In the genomic region with DNA sequence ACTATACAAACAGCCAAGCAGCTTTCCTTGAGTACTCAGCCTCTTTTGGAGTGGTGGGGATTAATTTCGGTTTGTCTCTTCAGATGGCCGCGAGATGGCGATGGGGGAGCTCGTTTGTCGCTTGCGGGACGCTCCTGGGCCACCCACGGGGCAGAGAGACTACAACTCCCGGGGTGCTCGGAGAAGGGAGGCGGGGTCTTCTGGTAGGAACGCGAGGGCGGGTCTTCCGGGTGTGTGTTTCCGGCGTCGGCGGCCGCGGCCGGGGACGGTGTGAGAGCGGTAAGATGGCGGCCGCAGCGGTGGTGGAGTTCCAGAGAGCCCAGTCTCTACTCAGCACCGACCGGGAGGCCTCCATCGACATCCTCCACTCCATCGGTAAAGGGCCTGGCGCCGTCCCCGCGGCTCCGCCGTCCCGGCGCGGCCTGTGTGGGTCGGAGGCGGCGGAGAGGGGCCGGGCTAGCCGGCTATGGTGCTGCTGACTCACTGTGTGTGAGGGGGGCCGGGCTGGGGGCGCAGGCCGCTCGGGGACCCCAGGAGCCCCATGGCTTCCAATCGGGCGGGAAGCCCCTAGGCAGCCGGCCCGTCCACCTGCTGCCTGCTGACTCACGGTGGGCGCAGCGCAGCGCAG, we compare ENCODE assay signal across 7 mouse cellular contexts. TPM values are rescaled to one million over a fixed set of nuclear protein-coding genes. Genes with fewer than 3 reads are reported as not detected.
DNase-seq lines count a peak whose midpoint lies in the region; ATAC-seq and TF ChIP-seq lines count a peak whose summit lies in the region.

TSS of gene Psmd11 (plus strand) at position 235 of the 628 bp plus-strand sequence.

- peak; percentile 96 for DNase-seq in adrenal gland, postnatal 10 days
- peak; percentile 97 for DNase-seq in embryonic facial prominence, embryonic 10.5 days (ENCODE audit: low spot score)
- DNase-seq in gonadal fat pad, adult 2 months (ENCODE audit: low read depth) = peak; percentile 71
- DNase-seq in left cerebral cortex, postnatal 4 days = peak; percentile 99

- peak; percentile 83 for TF ChIP-seq CTCF in intestine, postnatal 0 days (IDR thresholded peaks at IDR 0.05; ENCODE audit: low read depth)
- TF ChIP-seq CTCF in small intestine, adult 2 months (IDR thresholded peaks at IDR 0.05; ENCODE audit: extremely low read depth, insufficient read length, insufficient replicate concordance, low read depth, low read length) = peak; percentile 66; the same call in 1 of the 2 replicates

- TF ChIP-seq POLR2A in small intestine, adult 2 months (IDR thresholded peaks at IDR 0.05; ENCODE audit: low read depth, low read length) = peak; percentile 68; the same call in 1 of the 2 replicates

- intact Hi-C loops in left cerebral cortex, postnatal 4 days (cut with DNase I) = loop anchor here (5.0 kb wide), 1 partner anchor 244 kb away; no protein-coding TSS in a partner anchor

- H3K36me3 ChIP-seq in embryonic facial prominence, embryonic 10.5 days (replicated peaks) = peaks cover 19% of the 10 kb centered on the region
- H3K36me3 ChIP-seq in intestine, postnatal 0 days (ENCODE audit: control insufficient read depth, insufficient read depth) = peaks cover 13% of the 10 kb centered on the region
- peaks cover 18% of the 10 kb centered on the region for H3K36me3 ChIP-seq in midbrain, embryonic 12.5 days
- H3K36me3 ChIP-seq in small intestine, adult 2 months (ENCODE audit: control insufficient read depth, insufficient read depth, low read length) = peaks cover 13% of the 10 kb centered on the region

- H3K4me3 ChIP-seq in embryonic facial prominence, embryonic 10.5 days = peak within 1 kb of the TSS; percentile 94
- H3K4me3 ChIP-seq in intestine, postnatal 0 days (ENCODE audit: low read depth, low read length) = peak within 1 kb of the TSS; percentile 99
- H3K4me3 ChIP-seq in midbrain, embryonic 12.5 days = peak within 1 kb of the TSS; percentile 100
- H3K4me3 ChIP-seq in small intestine, adult 2 months (ENCODE audit: low read depth, low read length) = peak within 1 kb of the TSS; percentile 74

- peak within 1 kb of the TSS; percentile 97 for H3K27ac ChIP-seq in embryonic facial prominence, embryonic 10.5 days (replicated peaks)
- H3K27ac ChIP-seq in intestine, postnatal 0 days (ENCODE audit: low read depth, low read length) = peak within 1 kb of the TSS; percentile 87
- H3K27ac ChIP-seq in midbrain, embryonic 12.5 days (replicated peaks) = peak within 1 kb of the TSS; percentile 90
- peak within 1 kb of the TSS; percentile 41; the same call in 1 of the 2 replicates for H3K27ac ChIP-seq in small intestine, adult 2 months (ENCODE audit: insufficient read depth, low read depth, low read length)

- peak within 1 kb of the TSS; percentile 70 for H3K4me2 ChIP-seq in intestine, postnatal 0 days (replicated peaks; ENCODE audit: low read depth)
- peak within 1 kb of the TSS; percentile 76 for H3K4me2 ChIP-seq in midbrain, embryonic 12.5 days (replicated peaks)

- peaks cover 13% of the 10 kb centered on the region for H3K4me1 ChIP-seq in embryonic facial prominence, embryonic 10.5 days
- H3K4me1 ChIP-seq in intestine, postnatal 0 days (replicated peaks; ENCODE audit: control insufficient read depth, insufficient read depth, low read length) = no peaks in the 10 kb centered on the region
- peaks cover 9% of the 10 kb centered on the region for H3K4me1 ChIP-seq in midbrain, embryonic 12.5 days
- peaks cover 4% of the 10 kb centered on the region for H3K4me1 ChIP-seq in small intestine, adult 2 months (ENCODE audit: control insufficient read depth, insufficient read depth, insufficient read length, low read length)

- under 1% methylated on average over 58 of the region's 58 CpGs for WGBS in embryonic facial prominence, embryonic 10.5 days
- WGBS in intestine, postnatal 0 days = under 1% methylated on average over 57 of the region's 58 CpGs
- under 1% methylated on average over 57 of the region's 58 CpGs for WGBS in midbrain, embryonic 12.5 days
- under 1% methylated on average over 57 of the region's 58 CpGs for WGBS in small intestine, adult 2 months

- peak; percentile 98 for ATAC-seq in intestine, postnatal 0 days
- peak; percentile 100 for ATAC-seq in midbrain, embryonic 12.5 days (ENCODE audit: low FRiP score, low read depth)

- peak within 1 kb of the TSS; percentile 97 for H3K9ac ChIP-seq in intestine, postnatal 0 days (ENCODE audit: low read depth, low read length)
- H3K9ac ChIP-seq in midbrain, embryonic 12.5 days (replicated peaks) = peak within 1 kb of the TSS; percentile 97

- no peaks in the 10 kb centered on the region for H3K9me3 ChIP-seq in embryonic facial prominence, embryonic 10.5 days
- no peaks in the 10 kb centered on the region for H3K9me3 ChIP-seq in intestine, postnatal 0 days (ENCODE audit: control insufficient read depth)
- no peaks in the 10 kb centered on the region for H3K9me3 ChIP-seq in midbrain, embryonic 12.5 days

- H3K27me3 ChIP-seq in embryonic facial prominence, embryonic 10.5 days (replicated peaks; ENCODE audit: low read depth, poor library complexity, severe bottlenecking) = no peaks in the 10 kb centered on the region
- H3K27me3 ChIP-seq in intestine, postnatal 0 days (replicated peaks; ENCODE audit: control insufficient read depth, insufficient read depth, low read length) = no peaks in the 10 kb centered on the region
- H3K27me3 ChIP-seq in midbrain, embryonic 12.5 days = no peaks in the 10 kb centered on the region
- H3K27me3 ChIP-seq in small intestine, adult 2 months (ENCODE audit: control insufficient read depth, insufficient read depth, low read length) = no peaks in the 10 kb centered on the region

RNA-seq across cellular contexts. Expression of gene Psmd11, which starts in this region (rescaled TPM):
- total RNA-seq in adrenal gland, postnatal 10 days (2021) = 100 to 1,000 TPM; 108 to 118 TPM
- 387 and 388 TPM in 2 replicates for polyA plus RNA-seq in embryonic facial prominence, embryonic 10.5 days (2016; fragmentation: Nextera tagmentation; extraction: Ambion mirVana)
- 46.5 and 57.1 TPM in 2 replicates for polyA plus RNA-seq in gonadal fat pad, adult 2 months (2012; rRNA removed)
- polyA plus RNA-seq in intestine, postnatal 0 days (2015; fragmentation: Nextera tagmentation; extraction: Ambion mirVana) = 156 and 171 TPM in 2 replicates
- 100 to 1,000 TPM; 117 to 120 TPM for total RNA-seq in left cerebral cortex, postnatal 4 days (2021)
- 347 and 348 TPM in 2 replicates for polyA plus RNA-seq in midbrain, embryonic 12.5 days (2016; fragmentation: Nextera tagmentation; extraction: Ambion mirVana)
- 13.1 and 24.9 TPM in 2 replicates for polyA plus RNA-seq in small intestine, adult 2 months (2012; rRNA removed)

Comparison
In these comparisons a context has a peak if more than half of its experiments do, and no peak if none do; other contexts are left out.
1. Peak in every context shown above with its lines: DNase-seq, ATAC-seq, H3K4me3 ChIP-seq and H3K27ac ChIP-seq.
2. H3K27ac ChIP-seq: peak in every context shown above with its lines; median percentile 97 in embryonic facial prominence, embryonic 10.5 days; 90 in midbrain, embryonic 12.5 days; 87 in intestine, postnatal 0 days; 41 in small intestine, adult 2 months.